Mouse (Mus musculus) heart, postnatal 0 days (tissue): ENCODE results near the gene Aldh8a1. TPM values are rescaled to one million over a fixed set of nuclear protein-coding genes. Genes with fewer than 3 reads are reported as not detected.

ENCODE experiments used
- ATAC-seq: fragments of 200-750 bp; cut with Nextera tagmentation; 2 replicates; pipeline ENCODE4 v1.8.0; 2017; ENCODE audit warnings: low read depth, moderate number of reproducible peaks, moderate library complexity; ENCODE audit not compliant: insufficient read depth
- DNase-seq: peaks from one replicate; pipeline ENCODE4 v3.0.0-alpha.2; 2016; ENCODE audit warnings: low spot score
- H3K27ac ChIP-seq: fragments of 300-500 bp; sonication (generic); 2 replicates; pipeline ENCODE4 v1.5.1; 2014; ENCODE audit warnings: low read depth, mild to moderate bottlenecking
- H3K27me3 ChIP-seq: fragments of 300-500 bp; sonication (generic); 2 replicates; pipeline ENCODE4 v1.6.1; 2014; ENCODE audit warnings: low read length, mixed read lengths; ENCODE audit not compliant: control insufficient read depth, insufficient read depth
- H3K36me3 ChIP-seq: fragments of 300-500 bp; sonication (generic); replicated peaks from 2 replicates; pipeline ENCODE4 v1.6.1; 2014; ENCODE audit warnings: low read length, mixed read lengths; ENCODE audit not compliant: control insufficient read depth, insufficient read depth
- H3K4me1 ChIP-seq: fragments of 300-500 bp; sonication (generic); 2 replicates; pipeline ENCODE4 v1.6.1; 2014; ENCODE audit warnings: antibody characterized with exemption; ENCODE audit not compliant: control insufficient read depth, insufficient read depth
- H3K4me2 ChIP-seq: fragments of 300-500 bp; sonication (generic); 2 replicates; pipeline ENCODE4 v1.6.1; 2014; ENCODE audit warnings: low read depth, mild to moderate bottlenecking, low read length, moderate library complexity
- H3K4me3 ChIP-seq: fragments of 300-500 bp; sonication (generic); 2 replicates; pipeline ENCODE4 v1.5.1; 2014; ENCODE audit warnings: low read depth, low read length
- H3K9ac ChIP-seq: fragments of 300-500 bp; sonication (generic); replicated peaks from 2 replicates; pipeline ENCODE4 v1.6.1; 2014; ENCODE audit warnings: low read depth, low read length, mixed read lengths
- H3K9me3 ChIP-seq: fragments of 300-500 bp; sonication (generic); replicated peaks from 2 replicates; pipeline ENCODE4 v1.6.1; 2016; ENCODE audit warnings: low read length; ENCODE audit not compliant: control insufficient read depth
- CTCF ChIP-seq: IDR thresholded peaks from 2 replicates; pipeline ENCODE4 v1.5.1; 2016; ENCODE audit warnings: antibody characterized with exemption, control low read depth, low read depth
- EP300 ChIP-seq: IDR thresholded peaks from 2 replicates; pipeline ENCODE4 v1.6.1; 2016; ENCODE audit warnings: antibody characterized with exemption, low read depth
- WGBS: fragments of 180-500 bp; shearing (Covaris S2); extraction: QIAGEN DNeasy Blood & Tissue Kit; methylation state at CpG from one replicate; pipeline ENCODE4 v1.1.7; 2014; 5-methylcytosine and 5-hydroxymethylcytosine counted together
- polyA plus RNA-seq: library from polyadenylated mRNA; unstranded; fragments of >200 nt; fragmentation: Nextera tagmentation; extraction: Ambion mirVana; gene quantifications from 2 replicates; pipeline ENCODE4 v1.2.1, GENCODE M21; 2015
- total RNA-seq: library from RNA; depleted of rRNA; stranded (reverse); fragments of >200 nt; gene quantifications from 2 replicates; pipeline ENCODE4 v1.2.3, GENCODE M21; 2014; ENCODE audit warnings: low replicate concordance

Aldh8a1 gene
- total and polyA plus RNA-seq, 2 experiments from 2014 or later: not detected

GRCm38 (mm10) chr10:21341706-21342105 is 35.4 kb upstream of the Aldh8a1 start:
- no peak overlapping the region for H3K9ac ChIP-seq
- no peaks in the 10 kb centered on the region for H3K27me3 ChIP-seq
- no peak for TF ChIP-seq CTCF
- no peak for TF ChIP-seq EP300
- H3K4me1 ChIP-seq: no peaks in the 10 kb centered on the region
- no peak overlapping the region for H3K27ac ChIP-seq
- DNase-seq (no peak), ATAC-seq (no peak)
- H3K36me3 ChIP-seq: peaks cover 48% of the 10 kb centered on the region
- no peak overlapping the region for H3K4me3 ChIP-seq
- 84% methylated on average over 14 of the region's 14 CpGs for WGBS
- peaks cover 5% of the 10 kb centered on the region; the same call in 1 of the 2 replicates for H3K9me3 ChIP-seq
- no peak overlapping the region for H3K4me2 ChIP-seq

DNA sequence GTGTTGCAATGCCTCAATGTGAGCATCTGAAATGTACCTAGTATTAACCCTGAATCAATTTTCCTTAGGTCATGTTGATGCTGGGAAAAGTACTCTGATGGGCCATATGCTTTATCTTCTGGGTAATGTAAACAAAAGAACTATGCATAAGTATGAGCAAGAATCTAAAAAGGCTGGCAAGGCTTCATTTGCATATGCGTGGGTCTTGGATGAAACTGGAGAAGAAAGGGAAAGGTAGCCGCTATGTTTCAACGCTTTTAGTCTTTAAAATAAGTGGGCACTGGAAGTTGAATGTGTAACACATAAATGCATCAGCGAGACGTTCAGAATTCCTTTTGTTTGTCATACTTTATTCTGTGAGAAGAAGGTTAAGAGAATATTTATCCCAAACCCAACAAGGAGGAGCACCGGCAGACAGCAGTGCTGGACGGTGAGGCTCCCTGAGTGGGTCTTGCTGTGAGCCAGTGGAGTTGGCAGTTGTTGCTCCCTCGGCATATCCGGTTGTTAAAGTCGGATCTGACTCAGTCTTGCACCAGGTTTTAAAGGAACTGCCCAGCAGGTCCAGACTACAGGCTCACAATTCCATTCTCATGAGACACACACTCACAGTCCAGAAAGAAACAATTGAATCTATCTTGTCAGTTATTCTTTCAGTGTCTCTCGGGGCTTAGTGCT is 34.6 kb upstream of the Aldh8a1 start:
- Histone ChIP-seq H3K9me3 (no peaks in the 10 kb centered on the region), H3K27me3 (no peaks in the 10 kb centered on the region), H3K36me3 (peaks cover 50% of the 10 kb centered on the region), H3K4me3 (no peak overlapping the region), H3K4me2 (no peak overlapping the region), H3K9ac (no peak overlapping the region), H3K4me1 (no peaks in the 10 kb centered on the region), H3K27ac (no peak overlapping the region)
- DNase-seq (no peak), ATAC-seq (no peak)
- TF ChIP-seq CTCF (no peak), EP300 (no peak)
- WGBS: 87% methylated on average over 11 of the region's 11 CpGs

GRCm38 (mm10) chr10:21347332-21347731 is 29.8 kb upstream of the Aldh8a1 start:
- no peak for ATAC-seq
- TF ChIP-seq EP300: no peak
- TF ChIP-seq CTCF: no peak
- Histone ChIP-seq H3K4me3 (no peak overlapping the region), H3K4me2 (no peak overlapping the region), H3K27me3 (no peaks in the 10 kb centered on the region), H3K9ac (no peak overlapping the region), H3K4me1 (no peaks in the 10 kb centered on the region), H3K27ac (no peak overlapping the region), H3K36me3 (peaks cover 48% of the 10 kb centered on the region), H3K9me3 (no peaks in the 10 kb centered on the region)
- no peak for DNase-seq
- 92% methylated on average over 4 of the region's 4 CpGs for WGBS

DNA sequence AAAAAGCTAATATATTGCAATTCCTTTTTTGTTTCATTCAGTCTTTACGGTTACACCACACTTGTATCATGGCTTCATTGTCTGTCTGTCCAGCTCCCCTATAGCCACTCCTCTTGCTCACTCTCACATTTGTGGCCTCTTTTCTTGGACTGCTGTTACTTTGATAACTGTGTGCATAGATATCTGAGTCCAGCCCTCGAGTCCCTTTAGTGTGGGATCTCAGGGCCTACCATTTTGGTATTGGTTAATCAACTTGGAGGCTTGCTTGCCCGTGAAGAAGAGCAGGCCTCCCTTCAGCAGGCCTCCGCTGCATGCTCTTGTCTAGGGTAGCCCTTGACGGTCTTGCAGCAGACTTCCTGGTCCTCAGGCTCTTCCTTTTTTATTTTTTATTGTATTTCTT is 27.6 kb upstream of the Aldh8a1 start:
- ATAC-seq: no peak
- DNase-seq: no peak
- Histone ChIP-seq H3K9ac (no peak overlapping the region), H3K36me3 (peaks cover 60% of the 10 kb centered on the region), H3K4me3 (no peak overlapping the region), H3K27ac (no peak overlapping the region), H3K4me1 (no peaks in the 10 kb centered on the region), H3K4me2 (no peak overlapping the region), H3K9me3 (no peaks in the 10 kb centered on the region), H3K27me3 (no peaks in the 10 kb centered on the region)
- WGBS: 84% methylated on average over 5 of the region's 5 CpGs
- TF ChIP-seq EP300 (no peak), CTCF (no peak)

GRCm38 (mm10) chr10:21349946-21350345 is 27.1 kb upstream of the Aldh8a1 start:
- no peak for ATAC-seq

More at GRCm38 (mm10) chr10:21349946-21350345, 27.1 kb upstream of the Aldh8a1 start:
- no peaks in the 10 kb centered on the region for H3K27me3 ChIP-seq
- H3K9me3 ChIP-seq: no peaks in the 10 kb centered on the region
- H3K36me3 ChIP-seq: peaks cover 62% of the 10 kb centered on the region
- no peak for DNase-seq
- TF ChIP-seq CTCF: no peak
- no peak for TF ChIP-seq EP300
- no peak overlapping the region for H3K4me3 ChIP-seq
- no peak overlapping the region for H3K9ac ChIP-seq
- H3K4me1 ChIP-seq: no peaks in the 10 kb centered on the region
- no peak overlapping the region for H3K4me2 ChIP-seq
- H3K27ac ChIP-seq: no peak overlapping the region
- 98% methylated on average over 2 of the region's 2 CpGs for WGBS
